Mouse (Mus musculus) intestine, embryonic 16.5 days (tissue): ENCODE data around the gene Fah. TPM values are rescaled to one million over a fixed set of nuclear protein-coding genes. Genes with fewer than 3 reads are reported as not detected.

Experiments used
- ATAC-seq: fragments of 200-750 bp; cut with Nextera tagmentation; 2 replicates; pipeline ENCODE4 v1.8.0; 2017; ENCODE audit warnings: moderate TSS enrichment, moderate library complexity
- H3K27ac ChIP-seq: fragments of 300-500 bp; sonication (generic); 2 replicates; pipeline ENCODE4 v1.5.1; 2014; ENCODE audit warnings: mild to moderate bottlenecking, low read length
- H3K27me3 ChIP-seq: fragments of 300-500 bp; sonication (generic); replicated peaks from 2 replicates; pipeline ENCODE4 v1.6.1; 2014; ENCODE audit warnings: low read length, control low read depth, mixed read lengths; ENCODE audit not compliant: control insufficient read depth, insufficient read depth
- H3K36me3 ChIP-seq: fragments of 300-500 bp; sonication (generic); 2 replicates; pipeline ENCODE4 v1.6.1; 2014; ENCODE audit warnings: low read length, control low read depth; ENCODE audit not compliant: control insufficient read depth, insufficient read depth
- H3K4me1 ChIP-seq: fragments of 300-500 bp; sonication (generic); 2 replicates; pipeline ENCODE4 v1.6.1; 2014; ENCODE audit warnings: low read length, control low read depth, mixed read lengths; ENCODE audit not compliant: control insufficient read depth, insufficient read depth
- H3K4me2 ChIP-seq: fragments of 300-500 bp; sonication (generic); 2 replicates; pipeline ENCODE4 v1.6.1; 2014; ENCODE audit warnings: low read depth, low read length, control low read depth
- H3K4me3 ChIP-seq: fragments of 300-500 bp; sonication (generic); 2 replicates; pipeline ENCODE4 v1.5.1; 2014; ENCODE audit warnings: mild to moderate bottlenecking, low read length
- H3K9ac ChIP-seq: fragments of 300-500 bp; sonication (generic); 2 replicates; pipeline ENCODE4 v1.6.1; 2014; ENCODE audit warnings: low read depth, low read length
- H3K9me3 ChIP-seq: fragments of 300-500 bp; sonication (generic); 2 replicates; pipeline ENCODE4 v1.6.1; 2016; ENCODE audit warnings: low read length, control low read depth; ENCODE audit not compliant: control insufficient read depth
- WGBS: fragments of 180-500 bp; shearing (Covaris S2); extraction: QIAGEN DNeasy Blood & Tissue Kit; methylation state at CpG from one replicate; pipeline ENCODE4 v1.1.7; 2014; 5-methylcytosine and 5-hydroxymethylcytosine counted together
- polyA plus RNA-seq: library from polyadenylated mRNA; unstranded; fragments of >200 nt; fragmentation: Nextera tagmentation; extraction: Ambion mirVana; gene quantifications from 2 replicates; pipeline ENCODE4 v1.2.1, GENCODE M21; 2015

Gene Fah
- polyA plus RNA-seq, 1 experiment from 2014 or later = 17.3 TPM

- ATAC-seq = no peak
These were observed 25.4 kb upstream of the Fah start for GRCm38 (mm10) chr7:84631878-84632277.

DNA sequence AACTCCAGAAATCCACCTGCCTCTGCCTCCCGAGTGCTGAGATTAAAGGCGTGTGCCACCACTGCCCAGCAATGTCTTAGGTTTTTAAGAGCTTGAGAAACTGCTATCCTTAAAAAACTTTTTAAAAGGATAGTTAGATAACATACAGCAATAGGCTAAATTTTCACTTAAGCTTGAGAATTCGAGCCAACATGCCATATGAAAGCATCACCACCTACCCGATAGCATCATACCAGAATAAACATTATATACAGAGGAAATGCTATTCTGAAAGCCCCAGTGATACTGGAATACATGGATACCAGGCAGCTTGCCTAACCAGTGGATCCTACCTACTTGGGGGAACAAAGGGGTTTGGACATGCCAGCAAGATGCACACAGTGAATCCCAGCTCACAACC, 17.2 kb upstream of the Fah start:
- WGBS = 97% methylated on average over 4 of the region's 4 CpGs
- no peak for ATAC-seq
- no peaks in the 10 kb centered on the region for H3K9me3 ChIP-seq
- H3K36me3 ChIP-seq = peaks cover 7% of the 10 kb centered on the region
- no peak overlapping the region for H3K4me3 ChIP-seq
- no peak overlapping the region for H3K9ac ChIP-seq
- H3K27me3 ChIP-seq = no peaks in the 10 kb centered on the region
- H3K27ac ChIP-seq = no peak overlapping the region
- H3K4me1 ChIP-seq = no peaks in the 10 kb centered on the region
- H3K4me2 ChIP-seq = no peak overlapping the region

More at GRCm38 (mm10) chr7:84631878-84632277, 25.4 kb upstream of the Fah start:
- 0 out of 2 replicates have a peak, but pooled peaks cover 5% of the 10 kb centered on the region for H3K36me3 ChIP-seq
- H3K9me3 ChIP-seq = no peaks in the 10 kb centered on the region
- H3K4me3 ChIP-seq = no peak overlapping the region
- H3K27ac ChIP-seq = no peak overlapping the region
- H3K27me3 ChIP-seq = no peaks in the 10 kb centered on the region
- H3K4me1 ChIP-seq = no peaks in the 10 kb centered on the region
- no peak overlapping the region for H3K4me2 ChIP-seq
- no peak overlapping the region for H3K9ac ChIP-seq
- 86% methylated on average over 3 of the region's 3 CpGs for WGBS

DNA sequence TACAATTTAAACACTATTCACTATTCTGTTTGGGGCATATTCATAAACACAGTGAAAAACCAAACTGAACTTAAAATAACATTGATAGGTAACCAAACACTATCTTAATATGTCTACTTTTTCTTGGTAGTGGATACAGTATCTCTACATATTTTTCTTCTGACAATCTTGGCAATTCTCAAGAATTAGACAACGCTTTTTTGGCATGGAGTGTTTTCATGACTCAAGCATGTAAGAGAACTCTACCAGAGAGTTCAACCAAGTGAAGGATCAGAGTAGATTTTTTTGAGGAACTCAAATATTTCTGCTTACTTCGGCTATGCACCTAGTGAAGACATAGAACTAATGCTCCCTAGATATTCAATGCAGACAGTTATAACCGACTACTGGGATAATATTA, 14.4 kb upstream of the Fah start:
- WGBS = 93% methylated on average over 3 of the region's 3 CpGs
- no peak overlapping the region for H3K27ac ChIP-seq

DNA sequence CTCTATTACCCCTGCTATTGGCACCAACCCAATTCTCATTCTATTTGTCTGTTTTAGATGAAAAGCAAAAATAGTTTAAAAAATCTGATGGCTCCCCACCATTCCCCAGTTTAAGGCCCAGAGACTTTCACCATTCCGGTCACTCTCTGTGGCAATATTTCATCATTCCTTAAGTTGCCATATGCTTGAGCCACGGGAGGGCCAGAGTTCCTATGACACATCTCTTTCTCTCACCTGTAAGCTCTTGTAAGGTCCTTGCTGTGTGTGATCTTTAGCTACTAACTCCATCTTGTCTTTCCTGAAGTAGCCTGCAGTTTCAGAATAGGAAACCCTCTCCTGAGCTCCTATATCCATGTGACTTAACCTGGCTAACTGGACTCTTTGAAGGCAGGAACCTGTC, 12.4 kb upstream of the Fah start:
- H3K4me1 ChIP-seq = no peaks in the 10 kb centered on the region
- no peak overlapping the region for H3K27ac ChIP-seq
- H3K9me3 ChIP-seq = no peaks in the 10 kb centered on the region
- 86% methylated on average over 2 of the region's 2 CpGs for WGBS
- peaks cover 3% of the 10 kb centered on the region; the same call in 1 of the 2 replicates for H3K36me3 ChIP-seq
- H3K27me3 ChIP-seq = no peaks in the 10 kb centered on the region
- no peak overlapping the region for H3K4me2 ChIP-seq
- no peak overlapping the region for H3K9ac ChIP-seq
- no peak overlapping the region for H3K4me3 ChIP-seq
- ATAC-seq = no peak

More for the DNA sequence above, 14.4 kb upstream of the Fah start:
- no peak overlapping the region for H3K9ac ChIP-seq
- no peaks in the 10 kb centered on the region for H3K27me3 ChIP-seq
- no peaks in the 10 kb centered on the region for H3K9me3 ChIP-seq
- no peak for ATAC-seq
- H3K4me3 ChIP-seq = no peak overlapping the region
- H3K4me1 ChIP-seq = no peaks in the 10 kb centered on the region
- peaks cover 7% of the 10 kb centered on the region for H3K36me3 ChIP-seq
- H3K4me2 ChIP-seq = no peak overlapping the region

DNA sequence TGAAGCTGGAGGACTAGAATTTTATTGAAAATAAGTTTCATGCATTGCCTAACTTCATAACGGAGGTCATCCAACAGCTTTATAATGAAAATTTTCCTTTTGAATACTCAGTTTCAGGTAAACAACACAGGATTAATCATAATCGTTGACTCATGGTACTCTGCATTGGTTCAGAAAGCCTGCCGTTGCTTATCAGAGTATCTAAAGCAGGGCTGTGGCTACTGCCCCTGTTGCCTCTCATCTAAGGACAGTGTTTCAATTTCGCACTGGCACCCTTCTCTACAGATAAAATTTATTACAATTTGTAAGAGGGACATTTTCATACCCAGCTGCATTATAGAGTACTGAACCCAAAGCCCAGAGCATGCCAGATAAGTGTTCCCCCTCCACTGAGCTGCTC, 5.9 kb upstream of the Fah start:
- Histone ChIP-seq H3K9ac (no peak overlapping the region), H3K27ac (no peak overlapping the region), H3K4me1 (no peaks in the 10 kb centered on the region), H3K27me3 (no peaks in the 10 kb centered on the region), H3K9me3 (no peaks in the 10 kb centered on the region), H3K4me3 (no peak overlapping the region), H3K36me3 (no peaks in the 10 kb centered on the region), H3K4me2 (no peak overlapping the region)
- ATAC-seq = no peak
- 81% methylated on average over 4 of the region's 4 CpGs for WGBS

DNA sequence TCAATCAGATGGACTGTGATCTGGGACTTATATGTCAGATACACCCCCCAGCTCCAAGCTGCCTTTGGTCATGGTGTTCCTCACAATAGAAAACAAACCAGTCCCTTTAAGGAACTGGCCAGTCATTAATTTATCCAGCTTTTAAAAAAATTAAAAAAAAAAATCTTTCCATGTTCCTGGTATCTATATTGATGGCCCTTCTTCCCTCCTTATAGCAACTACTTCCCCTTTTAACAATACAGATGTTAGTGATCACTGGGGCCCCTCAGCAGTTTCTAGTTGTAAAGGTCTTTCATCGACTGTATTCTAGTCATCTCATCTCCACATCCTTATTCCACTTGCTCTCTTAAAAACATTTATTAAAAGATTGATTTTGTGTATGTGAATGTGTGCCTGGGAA, 5.1 kb upstream of the Fah start:
- Histone ChIP-seq H3K4me1 (no peaks in the 10 kb centered on the region), H3K27me3 (no peaks in the 10 kb centered on the region), H3K9ac (no peak overlapping the region), H3K4me3 (no peak overlapping the region), H3K4me2 (no peak overlapping the region), H3K36me3 (no peaks in the 10 kb centered on the region), H3K27ac (no peak overlapping the region), H3K9me3 (no peaks in the 10 kb centered on the region)
- no peak for ATAC-seq
- 84% methylated on average over 1 of the region's 1 CpGs for WGBS

DNA sequence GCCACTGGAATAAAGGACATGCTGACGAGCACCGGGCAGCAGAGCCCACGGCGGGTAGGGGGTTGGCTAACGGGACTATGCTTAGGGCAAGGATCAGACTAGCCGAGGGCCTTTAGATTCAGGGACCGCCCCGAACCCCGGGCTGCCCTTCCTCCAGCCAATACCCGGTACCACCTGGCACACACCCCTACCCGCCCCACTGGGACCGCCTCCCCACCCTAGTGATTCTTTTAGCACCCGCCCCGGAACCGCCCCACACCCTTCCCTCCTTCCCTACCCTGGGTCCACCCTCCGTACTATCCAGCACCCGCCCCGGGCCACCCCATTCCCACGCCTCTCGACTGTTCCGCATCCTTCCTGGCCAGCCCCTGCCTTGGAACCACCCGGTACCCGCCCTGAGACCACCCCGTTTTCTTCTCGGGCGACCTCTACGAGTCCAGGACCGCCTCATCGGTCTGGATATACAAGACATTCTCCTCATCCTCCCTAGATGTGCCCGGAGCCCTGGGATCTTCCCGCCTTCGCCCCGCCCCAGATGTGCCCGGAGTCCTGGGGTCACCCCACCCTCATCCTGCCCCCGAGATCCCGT, 724 bp downstream of the Fah start:
- H3K27ac ChIP-seq = no peak overlapping the region
- peak overlapping the region; percentile 62 for H3K9ac ChIP-seq
- peak; percentile 92 for ATAC-seq
- H3K4me2 ChIP-seq = peak overlapping the region; percentile 96
- no peaks in the 10 kb centered on the region for H3K9me3 ChIP-seq
- peak overlapping the region; percentile 67 for H3K4me3 ChIP-seq
- 0 out of 2 replicates have a peak, but pooled peaks cover 7% of the 10 kb centered on the region for H3K4me1 ChIP-seq
- WGBS = 1% methylated on average over 35 of the region's 36 CpGs
- no peaks in the 10 kb centered on the region for H3K36me3 ChIP-seq
- H3K27me3 ChIP-seq = no peaks in the 10 kb centered on the region

DNA sequence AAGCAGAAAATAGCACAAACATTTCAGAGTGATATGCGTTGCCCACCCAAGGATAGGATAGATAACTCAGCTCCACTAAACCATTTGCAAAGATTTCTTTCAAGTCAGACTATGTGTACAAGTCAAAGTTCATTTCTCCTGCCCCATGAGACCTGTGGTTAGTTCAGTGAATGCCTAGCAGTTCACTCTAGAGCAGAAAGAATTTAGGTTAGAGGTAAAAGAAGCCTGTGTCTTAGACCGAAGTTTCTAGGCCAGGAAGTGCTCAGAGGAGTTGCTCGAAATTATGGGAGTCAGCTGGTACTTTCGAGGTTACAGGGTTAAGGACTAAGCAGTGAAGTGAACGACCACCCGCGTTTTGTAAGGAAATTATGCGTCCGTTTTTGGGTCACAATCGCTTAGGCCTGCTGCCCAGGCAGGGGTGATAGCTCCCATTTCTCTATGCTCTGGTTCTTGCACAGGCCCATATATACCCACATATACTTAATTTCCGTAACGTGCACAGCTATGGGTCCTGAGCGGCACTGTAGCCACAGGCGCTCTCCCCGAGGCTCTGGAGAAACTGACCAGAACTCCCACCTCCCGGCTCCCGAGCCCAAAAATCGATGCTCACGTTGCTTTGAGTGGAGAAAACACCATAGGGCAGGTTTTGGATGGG, 1.4 kb downstream of the Fah start:
- Histone ChIP-seq H3K9me3 (no peaks in the 10 kb centered on the region), H3K36me3 (no peaks in the 10 kb centered on the region), H3K9ac (peak overlapping the region; percentile 62), H3K4me3 (peak overlapping the region; percentile 67), H3K4me1 (0 out of 2 replicates have a peak, but pooled peaks cover 7% of the 10 kb centered on the region), H3K4me2 (peak overlapping the region; percentile 96), H3K27me3 (no peaks in the 10 kb centered on the region), H3K27ac (peak overlapping the region; percentile 3; the same call in 1 of the 2 replicates)
- peak; percentile 37 for ATAC-seq
- 9% methylated on average over 19 of the region's 19 CpGs for WGBS

GRCm38 (mm10) chr7:84604501-84604900, 2.0 kb downstream of the Fah start:
- Histone ChIP-seq H3K4me1 (0 out of 2 replicates have a peak, but pooled peaks cover 7% of the 10 kb centered on the region), H3K9me3 (no peaks in the 10 kb centered on the region), H3K27ac (peak overlapping the region; percentile 3; the same call in 1 of the 2 replicates), H3K27me3 (no peaks in the 10 kb centered on the region), H3K9ac (no peak overlapping the region), H3K4me2 (peak overlapping the region; percentile 96; the same call in 1 of the 2 replicates), H3K4me3 (no peak overlapping the region), H3K36me3 (no peaks in the 10 kb centered on the region)
- peak; percentile 62 for ATAC-seq
- 55% methylated on average over 3 of the region's 3 CpGs for WGBS
